Mouse (Mus musculus): ENCODE data around the gene Ttc39a.

- TF ChIP-seq POLR2A (IDR thresholded peaks at IDR 0.05; ENCODE audit: insufficient read length, low read depth) (no peak), MAX (IDR thresholded peaks at IDR 0.05; ENCODE audit: low read depth) (no peak), MYOG (IDR thresholded peaks at IDR 0.05; ENCODE audit: control insufficient read depth in 1 of 3, insufficient read depth in 1 of 3, insufficient read length in 2 of 3, low read depth in 2 of 3) (no peak), E2F4 (IDR thresholded peaks at IDR 0.05; ENCODE audit: insufficient read depth) (no peak), CEBPB (IDR thresholded peaks at IDR 0.05; ENCODE audit: insufficient read depth, poor library complexity, severe bottlenecking) (no peak), TCF3 (IDR thresholded peaks at IDR 0.05; ENCODE audit: insufficient read length, low read depth) (no peak), REST (IDR thresholded peaks at IDR 0.05; ENCODE audit: insufficient read depth, insufficient read length) (no peak), USF1 (IDR thresholded peaks at IDR 0.05; ENCODE audit: low read depth) (no peak), POLR2AphosphoS2 (IDR thresholded peaks at IDR 0.05; ENCODE audit: insufficient read length, low read depth) (no peak)
Measured at GRCm38 (mm10) chr4:109448531-109448930, 42.1 kb downstream of the Ttc39a start.
